Mouse (Mus musculus): ENCODE results near the gene Shroom3.
"Not testable (repeated sequence)": the region's sequence is repeated elsewhere in the genome, so short reads cannot be mapped to it uniquely, and the experiment has no call there.

Gene Shroom3

GRCm38 (mm10) chr5:92893284-92893683 is 210.0 kb downstream of the Shroom3 start:
- no peak for DNase-seq (ENCODE audit: low read depth, low spot score)

GRCm38 (mm10) chr5:92893711-92894110 is 210.5 kb downstream of the Shroom3 start:
- no peak for DNase-seq (ENCODE audit: low read depth, low spot score)

- no peak for DNase-seq (ENCODE audit: low read depth, low spot score)
These were observed 212.6 kb downstream of the Shroom3 start for GRCm38 (mm10) chr5:92895877-92896276.

- no peak for DNase-seq (ENCODE audit: low read depth, low spot score)
These were observed 213.6 kb downstream of the Shroom3 start for GRCm38 (mm10) chr5:92896725-92897280.

- DNase-seq (ENCODE audit: low read depth, low spot score), result peak; percentile 90
These were observed 214.8 kb downstream of the Shroom3 start for GRCm38 (mm10) chr5:92897766-92898745.

- DNase-seq (ENCODE audit: low read depth, low spot score), result no peak
These were observed 217.2 kb downstream of the Shroom3 start for GRCm38 (mm10) chr5:92900470-92900869.

- DNase-seq (ENCODE audit: low read depth, low spot score), result no peak
These were observed 218.6 kb downstream of the Shroom3 start for GRCm38 (mm10) chr5:92901870-92902269.

- DNase-seq (ENCODE audit: low read depth, low spot score), result no peak
These were observed 221.9 kb downstream of the Shroom3 start for GRCm38 (mm10) chr5:92905146-92905545.

- DNase-seq (ENCODE audit: low read depth, low spot score), result peak; percentile 89
These were observed 222.4 kb downstream of the Shroom3 start for GRCm38 (mm10) chr5:92905594-92906008.

GRCm38 (mm10) chr5:92908227-92908626 is 225.0 kb downstream of the Shroom3 start:
- DNase-seq (ENCODE audit: low read depth, low spot score), result no peak

GRCm38 (mm10) chr5:92910838-92911237 is 227.6 kb downstream of the Shroom3 start:
- DNase-seq (ENCODE audit: low read depth, low spot score), result no peak

GRCm38 (mm10) chr5:92915421-92915820 is 232.2 kb downstream of the Shroom3 start:
- DNase-seq (ENCODE audit: low read depth, low spot score), result peak; percentile 54

GRCm38 (mm10) chr5:92917755-92918154 is 234.5 kb downstream of the Shroom3 start:
- no peak for DNase-seq (ENCODE audit: low read depth, low spot score)

GRCm38 (mm10) chr5:92918170-92918569 is 234.9 kb downstream of the Shroom3 start:
- no peak for DNase-seq (ENCODE audit: low read depth, low spot score)

- DNase-seq (ENCODE audit: low read depth, low spot score), result no peak
These were observed 235.6 kb downstream of the Shroom3 start for GRCm38 (mm10) chr5:92918866-92919265.

- no peak for DNase-seq (ENCODE audit: low read depth, low spot score)
These were observed 236.2 kb downstream of the Shroom3 start for GRCm38 (mm10) chr5:92919390-92919789.

- no peak for DNase-seq (ENCODE audit: low read depth, low spot score)
These were observed 237.7 kb downstream of the Shroom3 start for GRCm38 (mm10) chr5:92920984-92921383.

- no peak for DNase-seq (ENCODE audit: low read depth, low spot score)
These were observed 238.5 kb downstream of the Shroom3 start for GRCm38 (mm10) chr5:92921728-92922127.

GRCm38 (mm10) chr5:92922981-92923380 is 239.7 kb downstream of the Shroom3 start:
- DNase-seq (ENCODE audit: low read depth, low spot score), result not testable (repeated sequence)

GRCm38 (mm10) chr5:92924851-92925477 is 241.7 kb downstream of the Shroom3 start:
- DNase-seq (ENCODE audit: low read depth, low spot score), result peak; percentile 54

GRCm38 (mm10) chr5:92927667-92928066 is 244.4 kb downstream of the Shroom3 start:
- no peak for DNase-seq (ENCODE audit: low read depth, low spot score)

- no peak for DNase-seq (ENCODE audit: low read depth, low spot score)
These were observed 247.3 kb downstream of the Shroom3 start for GRCm38 (mm10) chr5:92930557-92930956.
